Mouse (Mus musculus): ENCODE data around the gene Zc3h12d.

- TF ChIP-seq CTCF (IDR thresholded peaks at IDR 0.05; ENCODE audit: low read depth) (no peak), EP300 (IDR thresholded peaks at IDR 0.05; ENCODE audit: low read depth) (no peak)
Measured at GRCm38 (mm10) chr10:7821981-7822380, 10.3 kb upstream of the Zc3h12d start.
